Mouse (Mus musculus) midbrain, embryonic 12.5 days (tissue): ENCODE measurements around the gene Mafb. TPM values are rescaled to one million over a fixed set of nuclear protein-coding genes. Genes with fewer than 3 reads are reported as not detected.

Source experiments
- polyA plus RNA-seq: library from polyadenylated mRNA; unstranded; fragments of >200 nt; fragmentation: Nextera tagmentation; extraction: Ambion mirVana; gene quantifications from 2 replicates; pipeline ENCODE4 v1.2.1, GENCODE M21; 2016

The Mafb gene
- polyA plus RNA-seq, 1 experiment from 2014 or later, result 8.8 TPM

Other genes starting within 250 kb of the Mafb start
- 0.33 TPM in 1 of 2 replicates, not detected in the other for gene Gm826, start 32.9 kb downstream of the Mafb start, polyA plus RNA-seq